Mouse (Mus musculus): ENCODE data around the gene Dab2ip. TPM values are rescaled to one million over a fixed set of nuclear protein-coding genes. Genes with fewer than 3 reads are reported as not detected.

The Dab2ip gene
- polyA plus RNA-seq, 1 experiment from 2014 or later: 19.0 TPM

- DNase-seq (ENCODE audit: low spot score): no peak
These were observed 922 bp downstream of the Dab2ip start for GRCm38 (mm10) chr2:35558826-35559550.

GRCm38 (mm10) chr2:35559551-35559835, 1.4 kb downstream of the Dab2ip start:
- no peak for DNase-seq (ENCODE audit: low spot score)

GRCm38 (mm10) chr2:35563722-35564121, 5.7 kb downstream of the Dab2ip start:
- DNase-seq (ENCODE audit: low spot score): no peak

- no peak for DNase-seq (ENCODE audit: low spot score)
These were observed 7.2 kb downstream of the Dab2ip start for GRCm38 (mm10) chr2:35565051-35565836.

- peak; percentile 10 for DNase-seq (ENCODE audit: low spot score)
These were observed 9.1 kb downstream of the Dab2ip start for GRCm38 (mm10) chr2:35566957-35567693.

GRCm38 (mm10) chr2:35567694-35568149, 9.7 kb downstream of the Dab2ip start:
- DNase-seq (ENCODE audit: low spot score): no peak

- no peak for DNase-seq (ENCODE audit: low spot score)
These were observed 12.7 kb downstream of the Dab2ip start for GRCm38 (mm10) chr2:35570743-35571142.

- no peak for DNase-seq (ENCODE audit: low spot score)
These were observed 16.6 kb downstream of the Dab2ip start for GRCm38 (mm10) chr2:35574643-35575042.

- DNase-seq (ENCODE audit: low spot score): no peak
These were observed 18.6 kb downstream of the Dab2ip start for GRCm38 (mm10) chr2:35576675-35577074.

GRCm38 (mm10) chr2:35580111-35580510, 22.0 kb downstream of the Dab2ip start:
- no peak for DNase-seq (ENCODE audit: low spot score)

- no peak for DNase-seq (ENCODE audit: low spot score)
These were observed 23.7 kb downstream of the Dab2ip start for GRCm38 (mm10) chr2:35581501-35582340.

- DNase-seq (ENCODE audit: low spot score): no peak
These were observed 24.4 kb downstream of the Dab2ip start for GRCm38 (mm10) chr2:35582341-35582941.

GRCm38 (mm10) chr2:35583406-35583805, 25.3 kb downstream of the Dab2ip start:
- no peak for DNase-seq (ENCODE audit: low spot score)

GRCm38 (mm10) chr2:35584011-35584410, 25.9 kb downstream of the Dab2ip start:
- no peak for DNase-seq (ENCODE audit: low spot score)

- DNase-seq (ENCODE audit: low spot score): no peak
These were observed 30.3 kb downstream of the Dab2ip start for GRCm38 (mm10) chr2:35588368-35588767.

- DNase-seq (ENCODE audit: low spot score): no peak
These were observed 31.3 kb downstream of the Dab2ip start for GRCm38 (mm10) chr2:35589385-35589784.

GRCm38 (mm10) chr2:35589800-35590199, 31.7 kb downstream of the Dab2ip start:
- no peak for DNase-seq (ENCODE audit: low spot score)

- DNase-seq (ENCODE audit: low spot score): no peak
These were observed 34.1 kb downstream of the Dab2ip start for GRCm38 (mm10) chr2:35591961-35592724.

GRCm38 (mm10) chr2:35592725-35593392, 34.8 kb downstream of the Dab2ip start:
- DNase-seq (ENCODE audit: low spot score): no peak
